Mouse (Mus musculus) thymus, adult 2 months (tissue): Measurements from ENCODE around the gene Gpat3. TPM values are rescaled to one million over a fixed set of nuclear protein-coding genes. Genes with fewer than 3 reads are reported as not detected.

ENCODE experiments used
- DNase-seq: peaks from one replicate; pipeline ENCODE4 v3.0.0; 2021
- H3K27ac ChIP-seq: fragments of 200-500 bp; 2 replicates; pipeline ENCODE4 v1.5.1; 2012; ENCODE audit warnings: low read length, control low read depth; ENCODE audit not compliant: control insufficient read depth, insufficient read depth
- H3K27me3 ChIP-seq: fragments of 200-500 bp; 2 replicates; pipeline ENCODE4 v1.6.1; 2012; ENCODE audit warnings: mild to moderate bottlenecking, low read length, moderate library complexity, mixed read lengths; ENCODE audit not compliant: control insufficient read depth, insufficient read depth
- H3K36me3 ChIP-seq: fragments of 200-500 bp; 2 replicates; pipeline ENCODE4 v1.6.1; 2012; ENCODE audit warnings: mild to moderate bottlenecking, low read length, moderate library complexity; ENCODE audit not compliant: control insufficient read depth, insufficient read depth
- H3K4me1 ChIP-seq: fragments of 200-500 bp; replicated peaks from 2 replicates; pipeline ENCODE4 v1.6.1; 2012; ENCODE audit warnings: low read length; ENCODE audit not compliant: control insufficient read depth, insufficient read depth
- H3K4me3 ChIP-seq: fragments of 200-500 bp; 2 replicates; pipeline ENCODE4 v1.5.1; 2012; ENCODE audit warnings: mild to moderate bottlenecking, low read length, control low read depth, moderate library complexity; ENCODE audit not compliant: control insufficient read depth, insufficient read depth
- CTCF ChIP-seq: fragments of 200-500 bp; IDR thresholded peaks from 2 replicates; pipeline ENCODE4 v1.5.1; 2012; ENCODE audit warnings: mild to moderate bottlenecking, control low read depth, low read length, moderate library complexity, borderline replicate concordance; ENCODE audit not compliant: control insufficient read depth, poor library complexity, insufficient read depth; ENCODE audit errors: extremely low read depth
- POLR2A ChIP-seq: fragments of 200-500 bp; IDR thresholded peaks from 2 replicates; pipeline ENCODE4 v1.6.1; 2012; ENCODE audit warnings: mild to moderate bottlenecking, low read length, control low read depth, moderate library complexity; ENCODE audit not compliant: control insufficient read depth, poor library complexity, insufficient read depth; ENCODE audit errors: extremely low read depth
- WGBS: fragments of 180-500 bp; shearing (Covaris S2); methylation state at CpG from one replicate; pipeline ENCODE4 v1.1.7; 2018; 5-methylcytosine and 5-hydroxymethylcytosine counted together
- polyA plus RNA-seq: library from polyadenylated mRNA; depleted of rRNA; stranded (reverse); fragments of >200 nt; gene quantifications from 2 replicates; pipeline ENCODE4 v1.2.3, GENCODE M21; 2012

The Gpat3 gene
- polyA plus RNA-seq, 1 experiment = 1.6 TPM

- DNase-seq = peak; percentile 23
Measured at GRCm38 (mm10) chr5:100911502-100912097, 66.1 kb downstream of the Gpat3 start.

GRCm38 (mm10) chr5:100912366-100912765 lies 66.9 kb downstream of the Gpat3 start:
- peak; percentile 51 for DNase-seq
- H3K36me3 ChIP-seq = no peaks in the 10 kb centered on the region
- WGBS = 3% methylated on average over 7 of the region's 7 CpGs
- peaks cover 26% of the 10 kb centered on the region for H3K4me1 ChIP-seq
- TF ChIP-seq POLR2A = no peak
- TF ChIP-seq CTCF = no peak
- no peak overlapping the region for H3K4me3 ChIP-seq
- H3K27ac ChIP-seq = no peak overlapping the region
- H3K27me3 ChIP-seq = no peaks in the 10 kb centered on the region

More at GRCm38 (mm10) chr5:100911502-100912097, 66.1 kb downstream of the Gpat3 start:
- 0 out of 2 replicates have a peak overlapping the region, but pooled peaks have one; percentile 21 for H3K27ac ChIP-seq
- TF ChIP-seq POLR2A = no peak
- TF ChIP-seq CTCF = 0 out of 2 replicates have a peak, but pooled peaks have one; percentile 10
- H3K36me3 ChIP-seq = no peaks in the 10 kb centered on the region
- WGBS = 35% methylated on average over 19 of the region's 19 CpGs
- H3K4me3 ChIP-seq = no peak overlapping the region
- no peaks in the 10 kb centered on the region for H3K27me3 ChIP-seq
- peaks cover 26% of the 10 kb centered on the region for H3K4me1 ChIP-seq

- Histone ChIP-seq H3K27me3 (no peaks in the 10 kb centered on the region), H3K27ac (peak overlapping the region; percentile 11; the same call in 1 of the 2 replicates), H3K4me1 (peaks cover 26% of the 10 kb centered on the region), H3K36me3 (no peaks in the 10 kb centered on the region), H3K4me3 (no peak overlapping the region)
- DNase-seq = no peak
- 81% methylated on average over 9 of the region's 9 CpGs for WGBS
- TF ChIP-seq CTCF (no peak), POLR2A (no peak)
Measured at GRCm38 (mm10) chr5:100913274-100913673, 67.8 kb downstream of the Gpat3 start.

GRCm38 (mm10) chr5:100914989-100915388 lies 69.5 kb downstream of the Gpat3 start:
- no peaks in the 10 kb centered on the region for H3K27me3 ChIP-seq
- peak; percentile 41 for DNase-seq
- TF ChIP-seq CTCF (no peak), POLR2A (no peak)
- H3K36me3 ChIP-seq = no peaks in the 10 kb centered on the region
- peaks cover 26% of the 10 kb centered on the region for H3K4me1 ChIP-seq
- no peak overlapping the region for H3K27ac ChIP-seq
- no peak overlapping the region for H3K4me3 ChIP-seq
- WGBS = 13% methylated on average over 7 of the region's 7 CpGs

GRCm38 (mm10) chr5:100915411-100915810 lies 69.9 kb downstream of the Gpat3 start:
- no peak for DNase-seq
- no peaks in the 10 kb centered on the region for H3K36me3 ChIP-seq
- 19% methylated on average over 5 of the region's 5 CpGs for WGBS

GRCm38 (mm10) chr5:100916416-100916815 lies 70.9 kb downstream of the Gpat3 start:
- H3K27ac ChIP-seq = no peak overlapping the region
- peaks cover 20% of the 10 kb centered on the region for H3K4me1 ChIP-seq
- no peak overlapping the region for H3K4me3 ChIP-seq
- H3K36me3 ChIP-seq = no peaks in the 10 kb centered on the region
- TF ChIP-seq CTCF = no peak
- no peak for TF ChIP-seq POLR2A
- DNase-seq = no peak
- no peaks in the 10 kb centered on the region for H3K27me3 ChIP-seq
- 43% methylated on average over 8 of the region's 8 CpGs for WGBS

More at GRCm38 (mm10) chr5:100915411-100915810, 69.9 kb downstream of the Gpat3 start:
- Histone ChIP-seq H3K4me1 (peaks cover 26% of the 10 kb centered on the region), H3K4me3 (no peak overlapping the region), H3K27me3 (no peaks in the 10 kb centered on the region), H3K27ac (no peak overlapping the region)
- no peak for TF ChIP-seq POLR2A
- TF ChIP-seq CTCF = no peak
